Mouse (Mus musculus) G1E (cell line): ENCODE results near the gene Creb3l1. TPM values are rescaled to one million over a fixed set of nuclear protein-coding genes. Genes with fewer than 3 reads are reported as not detected.

Experiments
- ATAC-seq: 2 replicates; pipeline ENCODE4 v1.8.0; 2016; ENCODE audit warnings: mild to moderate bottlenecking; ENCODE audit not compliant: insufficient number of reproducible peaks, poor library complexity, low FRiP score, severe bottlenecking; ENCODE audit errors: extremely low read depth
- DNase-seq: peaks from one replicate; pipeline ENCODE4 v3.0.0; 2012; ENCODE audit warnings: low spot score
- H3K27me3 ChIP-seq: 2 replicates; pipeline ENCODE4 v1.6.1; 2012; ENCODE audit warnings: mild to moderate bottlenecking, low read length, inconsistent platforms; ENCODE audit not compliant: insufficient read depth
- H3K36me3 ChIP-seq: replicated peaks from 2 replicates; pipeline ENCODE3; 2012; ENCODE audit warnings: mild to moderate bottlenecking, inconsistent platforms
- H3K4me1 ChIP-seq: 2 replicates; pipeline ENCODE4 v1.6.1; 2012; ENCODE audit warnings: low read depth, low read length, inconsistent platforms, mixed read lengths; ENCODE audit not compliant: insufficient read depth
- H3K4me3 ChIP-seq: 2 replicates; pipeline ENCODE4 v1.5.1; 2012; ENCODE audit warnings: low read depth, mild to moderate bottlenecking, inconsistent platforms, low read length, moderate library complexity, mixed read lengths
- H3K9me3 ChIP-seq: replicated peaks from 2 replicates; pipeline ENCODE4 v1.6.1; 2012; ENCODE audit warnings: inconsistent platforms
- CTCF ChIP-seq: IDR thresholded peaks from 2 replicates; pipeline ENCODE4 v1.5.1; 2012; ENCODE audit warnings: low read depth, low read length, inconsistent platforms, mixed read lengths
- GATA1 ChIP-seq: IDR thresholded peaks from 2 replicates; pipeline ENCODE4 v1.6.1; 2012; ENCODE audit warnings: borderline replicate concordance, low read length, inconsistent platforms, mixed read lengths
- GATA2 ChIP-seq: IDR thresholded peaks from 2 replicates; pipeline ENCODE4 v1.6.1; 2012; ENCODE audit warnings: low read depth, low read length, inconsistent platforms, borderline replicate concordance
- POLR2AphosphoS5 ChIP-seq: IDR thresholded peaks from 2 replicates; pipeline ENCODE4 v1.6.1; 2012; ENCODE audit warnings: low read depth, low read length, inconsistent platforms; ENCODE audit not compliant: insufficient replicate concordance
- TAL1 ChIP-seq: conservative IDR thresholded peaks from 2 replicates; pipeline ENCODE4 v1.6.1; 2012; ENCODE audit warnings: low read depth, low read length, inconsistent platforms, mixed read lengths
- polyA plus RNA-seq: library from polyadenylated mRNA; stranded (reverse); fragments of >175 nt; gene quantifications from 2 replicates; pipeline ENCODE4 v1.2.3, GENCODE M21; 2012
- total RNA-seq, 2 experiments: library from RNA; stranded (forward) in 1 of 2; stranded (reverse) in 1 of 2; fragments of 200-1000 nt in 1 of 2; fragments of >200 nt in 1 of 2; fragmentation: Nextera tagmentation in 1 of 2; gene quantifications; 2 replicates each; pipeline ENCODE4 v1.2.3; 2014 to 2017

Gene Creb3l1
- total and polyA plus RNA-seq, 3 experiments, result 1.4 to 2.5 (median 1.4) TPM

GRCm38 (mm10) chr2:91959544-91960410 is 64.5 kb downstream of the Creb3l1 start:
- ATAC-seq (no peak), DNase-seq (no peak)
- Histone ChIP-seq H3K4me1 (peaks cover 90% of the 10 kb centered on the region), H3K36me3 (peaks cover 62% of the 10 kb centered on the region), H3K4me3 (no peak overlapping the region), H3K27me3 (no peaks in the 10 kb centered on the region), H3K9me3 (no peaks in the 10 kb centered on the region)
- TF ChIP-seq TAL1 (no peak), CTCF (no peak), GATA2 (no peak), GATA1 (no peak), POLR2AphosphoS5 (no peak)

DNA sequence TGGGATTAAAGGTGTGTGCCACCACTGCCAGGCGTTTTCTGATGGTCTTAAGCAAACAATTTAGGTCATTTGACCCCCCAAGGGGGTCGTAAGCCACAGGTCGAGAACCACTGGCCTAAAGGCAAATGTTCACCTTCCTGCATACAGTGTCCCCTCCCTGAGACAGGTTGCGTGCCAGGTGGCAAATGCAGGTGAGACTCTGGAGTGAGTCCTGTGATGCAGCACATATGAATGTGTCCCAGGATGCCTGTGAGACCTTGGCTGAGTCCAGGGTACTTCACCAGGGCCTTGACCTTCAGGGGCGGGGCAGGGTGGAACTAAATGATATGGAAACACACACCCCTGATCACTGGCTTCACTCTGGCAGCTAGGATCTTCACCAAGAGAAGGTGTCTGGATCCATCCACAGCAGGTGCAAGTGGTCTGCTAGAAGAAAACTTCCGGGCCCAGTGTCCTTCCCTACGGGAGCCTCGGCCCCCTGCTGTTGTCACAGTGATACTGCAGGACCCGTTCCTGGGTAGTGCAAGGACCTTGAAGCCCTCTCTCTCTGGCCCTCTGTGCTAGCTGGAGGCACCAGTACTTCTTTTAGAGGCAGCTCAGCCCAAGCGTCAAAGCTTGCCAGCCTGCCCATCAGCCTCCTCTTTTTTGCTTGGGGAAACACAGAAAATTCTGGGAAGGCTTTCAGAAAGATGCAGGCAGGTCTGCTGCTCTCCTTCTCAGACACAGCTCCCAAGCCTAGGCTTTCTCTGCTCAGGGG is 65.4 kb downstream of the Creb3l1 start:
- TF ChIP-seq CTCF, result peak; percentile 84
- TF ChIP-seq GATA1, result no peak
- Histone ChIP-seq H3K27me3 (no peaks in the 10 kb centered on the region), H3K4me3 (no peak overlapping the region), H3K9me3 (no peaks in the 10 kb centered on the region), H3K4me1 (peaks cover 85% of the 10 kb centered on the region), H3K36me3 (peaks cover 69% of the 10 kb centered on the region)
- DNase-seq, result peak; percentile 58
- no peak for ATAC-seq

DNA sequence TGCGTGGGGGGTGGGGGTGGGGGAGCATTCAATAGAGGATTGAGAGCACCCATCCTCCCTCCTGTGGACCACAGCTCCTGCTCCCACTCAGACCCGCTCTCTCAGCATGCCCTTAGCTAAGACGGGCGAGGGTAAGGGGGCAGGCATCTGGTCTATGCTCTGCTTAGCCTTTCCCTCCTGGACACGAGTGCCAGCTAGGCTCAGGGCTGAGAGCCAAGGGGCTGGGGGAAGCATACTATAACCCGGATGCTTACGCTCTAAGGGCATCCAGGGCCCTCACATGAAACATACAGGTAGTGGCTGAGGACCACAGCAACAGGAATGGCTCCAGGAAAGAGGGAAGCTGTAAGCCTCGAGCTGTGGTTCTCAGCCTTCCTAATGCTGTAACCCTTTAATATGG is 66.3 kb downstream of the Creb3l1 start:
- Histone ChIP-seq H3K9me3 (no peaks in the 10 kb centered on the region), H3K27me3 (no peaks in the 10 kb centered on the region), H3K36me3 (peaks cover 76% of the 10 kb centered on the region), H3K4me1 (peaks cover 89% of the 10 kb centered on the region), H3K4me3 (no peak overlapping the region; the same call in 1 of the 2 replicates)
- DNase-seq (no peak), ATAC-seq (no peak)
- TF ChIP-seq POLR2AphosphoS5, result no peak

- DNase-seq, result peak; percentile 63
- peaks cover 83% of the 10 kb centered on the region for H3K36me3 ChIP-seq
- peaks cover 88% of the 10 kb centered on the region for H3K4me1 ChIP-seq
- H3K27me3 ChIP-seq, result no peaks in the 10 kb centered on the region
- H3K4me3 ChIP-seq, result peak overlapping the region; percentile 56; the same call in 1 of the 2 replicates
- ATAC-seq, result peak; percentile 57
- no peak for TF ChIP-seq CTCF
- no peak for TF ChIP-seq TAL1
- TF ChIP-seq GATA1, result no peak
- no peak for TF ChIP-seq POLR2AphosphoS5
- TF ChIP-seq GATA2, result no peak
- H3K9me3 ChIP-seq, result no peaks in the 10 kb centered on the region
Observed at GRCm38 (mm10) chr2:91957096-91957495, 67.2 kb downstream of the Creb3l1 start.

DNA sequence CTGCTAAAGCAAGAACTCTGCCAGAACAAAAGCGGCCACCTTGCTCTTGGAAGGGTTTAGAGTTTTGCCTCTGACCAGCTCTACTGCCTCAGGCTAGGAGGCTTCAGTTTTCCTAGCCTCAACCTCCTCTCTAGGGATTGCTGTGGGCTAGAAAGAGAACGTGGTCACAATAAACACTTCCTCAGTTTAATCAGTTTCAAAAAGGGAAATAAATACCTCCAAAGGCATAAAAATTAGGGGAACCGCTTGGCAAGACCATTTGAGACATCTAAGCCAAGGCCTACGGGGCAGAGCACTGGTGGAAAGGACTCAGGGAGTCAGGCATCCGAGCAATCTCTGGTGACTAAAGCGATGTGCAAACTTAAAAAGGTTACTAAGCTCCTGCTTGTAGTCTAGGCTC is 68.4 kb downstream of the Creb3l1 start:
- no peak for DNase-seq
- no peak for ATAC-seq

DNA sequence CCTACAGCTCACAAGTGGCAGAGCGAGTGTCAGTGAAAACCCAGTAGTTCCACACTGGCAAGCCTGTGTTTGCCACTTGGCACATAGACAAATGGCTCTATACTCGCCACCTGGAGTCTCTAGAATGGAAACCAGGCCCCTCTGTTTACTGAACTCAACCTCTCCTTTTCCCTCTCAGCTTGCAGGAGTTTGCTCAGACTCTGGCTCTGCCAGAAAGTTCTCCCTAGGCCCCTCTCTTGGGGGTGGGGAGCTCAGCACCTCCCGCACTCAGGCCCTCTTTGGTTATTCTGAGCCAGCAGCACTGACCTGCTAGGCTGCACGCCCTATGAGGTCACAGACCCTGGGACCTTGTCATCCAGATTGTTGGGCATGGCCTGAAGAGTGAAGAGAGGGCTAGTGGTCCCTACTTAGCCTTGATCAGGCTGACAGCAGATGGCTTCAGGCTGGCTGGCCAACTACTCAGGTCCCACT is 69.1 kb downstream of the Creb3l1 start:
- TF ChIP-seq GATA2 (no peak), POLR2AphosphoS5 (no peak), GATA1 (no peak), CTCF (no peak), TAL1 (no peak)
- ATAC-seq, result no peak
- Histone ChIP-seq H3K27me3 (no peaks in the 10 kb centered on the region), H3K4me1 (peaks cover 86% of the 10 kb centered on the region), H3K4me3 (no peak overlapping the region), H3K9me3 (no peaks in the 10 kb centered on the region), H3K36me3 (peaks cover 71% of the 10 kb centered on the region)
- no peak for DNase-seq

More for the DNA sequence above, 68.4 kb downstream of the Creb3l1 start:
- no peaks in the 10 kb centered on the region for H3K9me3 ChIP-seq
- peaks cover 87% of the 10 kb centered on the region for H3K4me1 ChIP-seq
- no peak overlapping the region for H3K4me3 ChIP-seq
- TF ChIP-seq CTCF (no peak), GATA1 (no peak), GATA2 (no peak), POLR2AphosphoS5 (no peak), TAL1 (no peak)
- H3K27me3 ChIP-seq, result no peaks in the 10 kb centered on the region
- peaks cover 79% of the 10 kb centered on the region for H3K36me3 ChIP-seq

DNA sequence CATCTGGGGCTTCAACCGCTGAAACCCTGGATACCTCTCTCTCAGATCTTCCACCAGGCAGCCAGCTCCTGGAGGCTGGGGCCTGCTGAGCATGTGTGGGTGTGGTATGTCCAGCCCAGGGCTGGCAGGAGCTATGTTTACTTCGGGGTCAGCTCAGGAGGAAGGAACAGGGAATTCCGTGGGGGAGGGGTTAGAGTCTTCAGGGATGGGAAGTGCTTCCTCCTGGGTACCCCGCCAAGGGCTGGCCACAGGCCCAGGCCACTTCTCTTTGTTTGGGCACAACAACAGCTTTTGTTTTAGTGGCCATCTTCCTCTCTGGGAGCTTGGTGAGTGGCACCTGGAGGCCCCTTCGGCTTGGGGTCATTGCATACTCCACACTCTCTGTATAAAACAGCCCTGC is 70.5 kb downstream of the Creb3l1 start:
- Histone ChIP-seq H3K9me3 (no peaks in the 10 kb centered on the region), H3K4me1 (peaks cover 82% of the 10 kb centered on the region), H3K4me3 (peak overlapping the region; percentile 2; the same call in 1 of the 2 replicates), H3K27me3 (no peaks in the 10 kb centered on the region), H3K36me3 (peaks cover 67% of the 10 kb centered on the region)
- TF ChIP-seq TAL1 (no peak), GATA2 (no peak), GATA1 (no peak), POLR2AphosphoS5 (no peak), CTCF (no peak)
- no peak for ATAC-seq
- DNase-seq, result no peak
